Mouse (Mus musculus) myocyte (in vitro differentiated cells): ENCODE data around the gene Gm10647.

Experiments used
- CEBPB ChIP-seq: IDR thresholded peaks from 2 replicates; pipeline ENCODE4 v1.6.1; 2011; ENCODE audit warnings: mild to moderate bottlenecking, moderate library complexity; ENCODE audit not compliant: poor library complexity, insufficient read depth, severe bottlenecking
- E2F4 ChIP-seq: IDR thresholded peaks from one replicate; pipeline ENCODE4 v1.6.1; 2011; ENCODE audit warnings: mild to moderate bottlenecking, control low read depth, moderate library complexity; ENCODE audit not compliant: insufficient read depth
- MAX ChIP-seq: IDR thresholded peaks from one replicate; pipeline ENCODE4 v1.6.1; 2011; ENCODE audit warnings: low read depth, mild to moderate bottlenecking, control low read depth
- MYOD1 ChIP-seq, 3 experiments: IDR thresholded peaks; one replicate each; pipeline ENCODE4 v1.6.1; 2011; ENCODE audit warnings: control low read depth in 2 of 3, low read depth in 2 of 3, mild to moderate bottlenecking in 2 of 3, moderate library complexity in 1 of 3; ENCODE audit not compliant: insufficient read length in 2 of 3, control insufficient read depth in 1 of 3
- MYOG ChIP-seq, 3 experiments: IDR thresholded peaks; one replicate each; pipeline ENCODE4 v1.6.1; 2011; ENCODE audit warnings: control low read depth in 2 of 3, low read depth in 2 of 3, mild to moderate bottlenecking in 2 of 3; ENCODE audit not compliant: insufficient read length in 2 of 3, control insufficient read depth in 1 of 3, insufficient read depth in 1 of 3
- POLR2A ChIP-seq: IDR thresholded peaks from one replicate; pipeline ENCODE4 v1.6.1; 2011; ENCODE audit warnings: low read depth, mild to moderate bottlenecking, control low read depth, moderate library complexity; ENCODE audit not compliant: insufficient read length
- POLR2AphosphoS2 ChIP-seq: IDR thresholded peaks from one replicate; pipeline ENCODE4 v1.6.1; 2011; ENCODE audit warnings: low read depth, control low read depth; ENCODE audit not compliant: insufficient read length
- SRF ChIP-seq: IDR thresholded peaks from one replicate; pipeline ENCODE4 v1.6.1; 2011; ENCODE audit warnings: low read depth; ENCODE audit not compliant: control insufficient read depth, insufficient read length
- TCF3 ChIP-seq: IDR thresholded peaks from one replicate; pipeline ENCODE4 v1.6.1; 2011; ENCODE audit warnings: low read depth, control low read depth; ENCODE audit not compliant: insufficient read length
- USF1 ChIP-seq: IDR thresholded peaks from one replicate; pipeline ENCODE4 v1.6.1; 2011; ENCODE audit warnings: low read depth, mild to moderate bottlenecking, control low read depth, moderate library complexity

DNA sequence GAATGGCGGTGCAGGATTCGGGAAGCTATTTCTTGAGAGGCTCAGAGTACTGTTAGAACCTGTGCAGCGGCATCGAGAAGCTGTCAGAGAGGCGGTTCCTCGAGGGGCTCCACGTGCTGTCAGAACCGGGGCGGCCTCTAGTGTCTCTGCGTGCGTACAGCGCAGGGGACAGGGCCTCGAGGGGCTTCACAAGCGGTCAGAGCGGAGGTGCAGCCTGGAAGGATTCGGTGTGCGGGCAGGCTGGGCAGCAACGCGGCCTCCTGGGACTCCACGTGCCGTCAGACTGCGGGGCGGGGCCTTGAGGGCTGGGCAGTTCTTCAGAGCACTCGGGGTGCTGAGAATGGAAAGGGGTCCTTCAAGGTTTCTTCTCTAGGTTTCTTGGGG lies 38.2 kb downstream of the Gm10647 start:
- TF ChIP-seq POLR2A (no peak), USF1 (no peak), MYOD1 (IDR thresholded peaks at IDR 0.05; ENCODE audit: control insufficient read depth in 1 of 3, insufficient read length in 2 of 3, low read depth in 2 of 3) (no peak), POLR2AphosphoS2 (no peak), CEBPB (no peak), SRF (no peak), E2F4 (no peak), TCF3 (no peak), MAX (no peak), MYOG (IDR thresholded peaks at IDR 0.05; ENCODE audit: control insufficient read depth in 1 of 3, insufficient read depth in 1 of 3, insufficient read length in 2 of 3, low read depth in 2 of 3) (no peak)
